Mouse (Mus musculus) c-Kit-positive CD71-positive TER-119-negative erythroid progenitor cells, embryonic 14.5 days (primary cell): ENCODE results near the gene Pax2.

Experiments
- DNase-seq: peaks from one replicate; pipeline ENCODE4 v3.0.0-alpha.2; 2013; ENCODE audit warnings: low read depth

Gene Pax2

DNA sequence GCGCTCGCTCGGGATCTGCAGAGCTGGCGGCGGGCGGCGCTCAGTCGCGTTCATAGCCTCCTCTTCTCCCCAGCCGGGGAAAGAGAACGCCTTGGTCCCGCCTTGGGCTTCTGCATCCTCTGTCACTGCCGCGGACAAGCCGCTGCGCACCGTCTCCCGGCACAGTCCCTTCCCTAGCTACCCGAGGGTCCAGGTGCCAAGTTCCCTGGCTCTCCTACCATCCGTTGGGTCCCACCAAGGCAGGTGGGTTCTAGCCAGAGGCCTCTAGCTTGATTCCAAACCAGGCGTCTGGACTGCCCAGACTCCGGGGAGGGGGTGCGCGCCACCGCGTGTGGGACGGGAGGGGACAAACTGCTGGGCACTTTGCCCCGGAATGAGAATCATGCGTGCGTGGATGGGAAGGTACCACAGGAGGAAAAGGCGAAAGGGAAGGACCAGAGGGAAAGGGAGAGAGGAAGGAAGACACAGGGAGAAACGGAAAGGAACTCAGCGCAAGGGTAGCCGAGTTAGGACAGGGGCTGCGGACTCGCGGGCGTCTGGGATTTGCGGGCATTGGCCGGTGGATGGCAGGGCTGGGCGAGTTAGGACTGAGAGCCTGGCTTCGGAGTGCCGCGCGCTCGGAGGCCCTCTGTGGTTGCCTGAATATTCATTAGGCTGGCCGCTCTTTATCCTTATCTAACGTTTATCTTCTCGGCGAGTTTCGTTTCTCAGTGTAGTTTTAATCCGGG lies at the start of gene Pax2:
TSS of gene Pax2 (plus strand) at position 353 of the 728 bp plus-strand sequence.
- DNase-seq, result no peak

GRCm38 (mm10) chr19:44708885-44709284 lies 47.0 kb upstream of the Pax2 start:
- no peak for DNase-seq

DNA sequence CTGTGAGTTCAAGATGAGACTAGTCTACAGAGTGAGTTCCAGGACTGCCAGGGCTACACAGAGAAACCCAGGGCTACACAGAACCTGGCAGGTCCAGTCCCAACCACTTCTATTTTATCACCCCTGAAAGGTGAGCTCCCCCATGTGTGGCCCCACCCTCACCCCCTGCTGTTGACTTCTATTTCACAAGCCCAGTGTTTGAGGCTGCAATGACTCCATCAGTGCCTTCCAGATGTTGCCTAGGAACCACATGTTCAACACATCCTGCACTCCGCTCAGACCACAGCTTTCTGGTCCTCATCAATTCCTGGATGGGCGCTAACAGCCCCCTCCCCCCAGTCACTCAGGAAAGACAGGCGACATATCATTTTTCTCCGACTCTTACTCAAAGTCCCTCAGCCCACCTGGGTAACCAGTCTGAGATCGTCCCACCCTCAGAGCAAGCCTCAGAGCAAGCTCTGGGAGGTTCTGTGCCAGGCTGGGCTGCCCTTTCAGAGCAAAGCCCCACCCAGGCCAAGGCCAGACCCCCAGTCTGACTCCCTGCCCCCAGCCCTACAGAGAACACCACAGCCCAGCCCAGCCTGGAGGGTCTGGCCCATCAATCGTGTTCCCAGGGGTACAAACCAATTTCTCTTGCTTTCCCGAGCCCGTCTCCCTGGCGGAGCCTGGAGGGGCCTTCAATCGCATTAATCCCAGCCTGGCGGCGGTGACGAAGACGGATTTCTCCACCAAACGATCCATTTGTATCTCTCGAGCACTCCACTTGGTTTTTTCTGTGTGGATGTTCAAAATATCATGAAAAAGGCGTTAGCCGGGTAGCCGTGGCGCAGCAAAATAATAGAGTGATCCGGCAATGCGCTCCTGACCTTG lies 38.9 kb upstream of the Pax2 start:
- DNase-seq, result no peak

- DNase-seq, result no peak
These were observed 36.3 kb upstream of the Pax2 start for GRCm38 (mm10) chr19:44719292-44720193.

DNA sequence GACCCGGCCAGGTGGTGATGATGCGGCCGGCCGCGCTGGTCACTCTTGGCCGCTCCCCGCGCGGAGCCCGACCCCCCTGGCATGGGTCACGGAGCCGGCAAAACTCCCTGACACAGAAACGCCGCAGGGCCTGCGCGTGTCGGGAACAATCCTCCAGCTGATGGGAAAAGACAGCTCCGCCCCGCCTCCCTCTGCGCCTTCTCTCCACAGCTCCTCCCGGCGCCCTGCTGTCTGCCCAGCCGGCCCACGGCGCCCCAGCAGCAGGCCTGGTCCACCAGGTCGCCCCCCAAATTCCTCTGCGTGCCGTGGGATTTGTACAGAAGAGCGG lies 35.7 kb upstream of the Pax2 start:
- no peak for DNase-seq

- no peak for DNase-seq
These were observed 32.0 kb upstream of the Pax2 start for GRCm38 (mm10) chr19:44723611-44724440.

- no peak for DNase-seq
These were observed 29.7 kb upstream of the Pax2 start for GRCm38 (mm10) chr19:44725951-44726791.

GRCm38 (mm10) chr19:44734116-44734515 lies 21.7 kb upstream of the Pax2 start:
- no peak for DNase-seq

GRCm38 (mm10) chr19:44734682-44735081 lies 21.2 kb upstream of the Pax2 start:
- no peak for DNase-seq

DNA sequence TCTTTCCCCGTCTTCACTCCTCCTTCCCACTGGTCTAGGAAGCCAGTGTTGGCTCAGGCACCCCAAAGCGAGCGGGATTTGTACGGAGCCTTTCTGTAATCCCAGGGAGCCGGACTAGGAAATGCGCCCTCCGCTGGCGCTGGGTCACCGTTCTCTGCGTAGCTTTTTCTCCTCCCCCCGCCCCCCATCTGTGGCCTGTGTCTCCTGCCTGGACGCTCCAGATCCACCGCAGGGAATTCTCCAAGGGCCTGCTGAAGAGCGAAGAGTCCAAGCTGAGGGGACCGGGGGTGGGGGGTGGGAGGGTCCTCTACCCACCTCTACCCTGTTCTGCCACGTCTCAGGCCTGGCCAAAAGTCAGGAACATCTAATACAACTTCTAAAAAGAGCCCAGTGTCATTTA lies 15.5 kb upstream of the Pax2 start:
- DNase-seq, result no peak

GRCm38 (mm10) chr19:44741091-44741763 lies 14.6 kb upstream of the Pax2 start:
- no peak for DNase-seq

DNA sequence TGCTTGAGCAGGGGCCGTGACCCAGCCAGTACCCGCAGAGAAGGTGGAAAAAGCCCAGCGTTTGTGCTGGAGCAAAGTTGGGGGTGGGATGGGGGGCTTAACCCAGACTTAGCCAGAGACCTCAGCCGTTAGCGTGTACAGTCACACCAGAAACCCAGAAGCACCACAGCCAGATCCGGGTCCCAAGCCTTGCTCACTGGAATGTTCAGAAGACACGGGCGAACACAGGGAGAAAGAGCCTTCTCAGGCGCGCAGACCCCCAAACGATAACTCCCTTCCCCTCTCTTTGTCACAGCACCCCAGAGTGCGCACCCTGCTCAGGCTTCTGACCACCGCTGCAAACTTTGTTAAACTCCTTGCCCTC lies 14.1 kb upstream of the Pax2 start:
- DNase-seq, result no peak

- DNase-seq, result no peak
These were observed 13.5 kb upstream of the Pax2 start for GRCm38 (mm10) chr19:44742131-44743020.

DNA sequence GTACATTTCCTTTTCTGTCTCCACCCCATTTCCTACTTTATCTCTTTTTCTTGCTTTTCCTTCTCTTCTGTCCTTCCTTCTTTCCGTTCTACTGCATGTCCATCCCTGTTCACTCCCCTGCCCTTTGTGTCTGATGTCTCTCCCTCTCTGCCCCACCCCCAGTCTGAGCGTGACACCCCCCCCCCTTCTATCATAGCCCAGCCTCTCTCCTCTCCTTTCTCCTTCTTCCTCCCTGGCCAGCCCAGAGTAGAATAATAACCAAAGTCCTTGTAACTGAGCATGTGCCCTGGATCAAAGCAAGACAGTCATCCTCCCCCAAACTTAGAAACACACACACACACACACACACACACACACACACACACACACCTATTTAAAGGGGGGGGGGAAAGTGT lies 12.8 kb upstream of the Pax2 start:
- no peak for DNase-seq

DNA sequence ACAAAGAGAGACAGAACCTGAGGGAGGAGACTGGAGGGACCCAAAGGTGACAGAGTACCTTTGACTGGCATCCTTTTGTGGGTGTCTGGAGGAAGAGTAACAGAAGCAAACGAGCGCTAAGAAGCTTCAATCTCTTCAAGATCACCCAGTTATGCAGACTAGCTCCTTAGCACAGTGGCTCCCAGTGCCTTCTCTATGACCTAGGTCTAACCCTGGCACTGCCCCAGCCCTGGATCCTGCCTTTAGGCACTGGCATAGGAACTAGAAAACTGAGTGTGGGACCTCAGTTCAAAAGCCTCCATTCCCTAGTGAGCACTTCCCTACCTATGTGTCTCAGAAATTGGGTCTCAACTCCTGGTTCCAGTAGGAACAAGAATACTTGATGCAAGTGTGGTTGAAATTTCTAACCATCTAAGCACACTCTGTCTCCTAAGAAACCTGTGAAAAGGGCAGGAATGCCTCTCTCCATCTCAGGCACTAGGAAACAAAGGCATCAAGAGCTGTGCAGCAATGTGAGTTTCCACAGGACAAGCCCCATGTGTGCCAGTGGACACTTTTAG lies 11.8 kb upstream of the Pax2 start:
- no peak for DNase-seq

- DNase-seq, result no peak
These were observed 10.1 kb upstream of the Pax2 start for GRCm38 (mm10) chr19:44745741-44746140.

DNA sequence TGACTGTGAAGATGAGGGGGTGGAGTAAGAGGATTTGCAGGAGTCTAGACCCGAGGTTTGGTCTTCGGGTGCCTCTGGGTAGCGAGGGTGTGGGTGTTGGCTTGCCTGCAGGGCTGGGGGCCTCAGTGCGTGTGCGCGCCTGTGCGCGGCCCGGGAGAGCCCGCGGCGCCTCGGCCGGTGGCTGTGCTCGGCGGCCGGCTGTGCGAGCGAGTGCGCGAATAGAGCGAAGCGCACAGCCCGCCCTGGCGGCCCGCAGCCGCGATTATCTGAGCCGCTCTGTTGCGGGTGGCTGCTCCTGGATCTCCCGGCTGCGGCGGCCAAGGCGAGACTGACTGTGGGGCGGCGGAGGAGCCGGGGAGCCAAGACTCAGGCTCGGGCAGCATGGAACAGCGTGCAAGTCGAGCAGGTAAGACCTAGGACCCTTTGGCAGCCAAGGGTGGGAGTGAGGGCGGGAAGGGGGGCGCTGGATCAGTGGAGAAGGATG lies 9.3 kb upstream of the Pax2 start:
- DNase-seq, result no peak

DNA sequence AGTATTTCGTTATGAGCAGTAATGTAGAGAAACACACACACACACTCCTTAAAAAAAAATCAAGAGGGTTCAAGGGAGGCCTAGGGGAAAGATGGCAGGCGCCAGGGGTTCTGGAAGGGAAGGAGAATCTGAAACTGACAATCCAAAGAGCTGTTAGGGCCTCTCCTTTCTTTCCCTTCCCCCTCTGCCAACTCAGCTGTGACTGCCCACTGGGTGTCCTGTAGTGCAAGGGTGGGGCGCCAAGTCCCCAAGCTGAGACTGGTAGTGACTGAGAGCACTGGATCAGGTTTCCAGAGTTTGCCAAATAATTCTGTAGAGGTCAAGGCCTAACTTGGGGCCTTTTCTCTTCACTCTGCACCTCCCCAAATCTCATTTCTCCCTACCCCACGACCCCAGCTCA lies 8.4 kb upstream of the Pax2 start:
- no peak for DNase-seq

DNA sequence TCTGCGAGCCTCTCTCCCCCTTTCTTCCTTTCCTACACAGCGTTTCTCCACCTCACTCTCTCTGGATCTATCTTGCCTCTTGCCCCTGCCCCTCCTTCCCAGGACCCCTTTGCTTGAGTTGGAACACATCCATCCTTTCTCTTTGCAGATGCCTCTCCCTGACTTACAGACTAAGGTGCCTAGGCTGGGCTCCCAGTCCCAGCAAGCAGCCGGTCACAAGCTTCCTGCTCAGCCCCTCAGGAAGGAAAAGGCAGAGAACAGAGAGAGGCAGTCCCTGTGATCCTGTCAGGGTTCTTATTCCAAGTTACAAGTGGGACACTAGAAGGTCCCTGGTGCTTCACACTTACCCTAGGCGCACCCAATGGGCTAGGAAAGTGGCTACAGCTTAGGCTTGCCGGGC lies 7.6 kb upstream of the Pax2 start:
- DNase-seq, result no peak
